Mouse (Mus musculus): ENCODE measurements at regions not wholly inside any gene's neighbourhood (a gene's known extent, or its start where the extent isn't known, plus 50 kb on each side); places are given as distances from the start of the nearest gene placed in this dataset.
"Not testable (repeated sequence)": the region's sequence is repeated elsewhere in the genome, so short reads cannot be mapped to it uniquely, and the experiment has no call there.

- ATAC-seq = no peak
- 89% methylated on average over 6 of the region's 6 CpGs for WGBS
- no peak for TF ChIP-seq CTCF (IDR thresholded peaks at IDR 0.05; ENCODE audit: low read depth)
These were observed 71.1 kb upstream of the Ezr start for GRCm38 (mm10) chr17:6853641-6854040.

GRCm38 (mm10) chr17:6852177-6852947, 69.8 kb upstream of the Ezr start:
- Histone ChIP-seq H3K4me1 (ENCODE audit: insufficient read depth) (no peaks in the 10 kb centered on the region), H3K4me3 (ENCODE audit: low read depth, low read length) (no peak overlapping the region), H3K4me2 (ENCODE audit: low read depth) (no peak overlapping the region), H3K9me3 (ENCODE audit: low read length) (0 out of 2 replicates have a peak, but pooled peaks cover 5% of the 10 kb centered on the region), H3K27me3 (ENCODE audit: insufficient read depth, low read length) (no peaks in the 10 kb centered on the region), H3K27ac (ENCODE audit: low read depth, low read length) (no peak overlapping the region), H3K9ac (no peak overlapping the region), H3K36me3 (ENCODE audit: insufficient read depth) (no peaks in the 10 kb centered on the region)
- 55% methylated on average over 11 of the region's 11 CpGs for WGBS
- DNase-seq (no peak), ATAC-seq (no peak)
- TF ChIP-seq CTCF (IDR thresholded peaks at IDR 0.05; ENCODE audit: low read depth) = 0 out of 2 replicates have a peak, but pooled peaks have one; percentile 7

More at GRCm38 (mm10) chr17:6853641-6854040, 71.1 kb upstream of the Ezr start:
- 0 out of 2 replicates have a peak, but pooled peaks cover 5% of the 10 kb centered on the region for H3K9me3 ChIP-seq (ENCODE audit: low read length)
- no peak overlapping the region for H3K4me2 ChIP-seq (ENCODE audit: low read depth)
- no peak overlapping the region for H3K27ac ChIP-seq (ENCODE audit: low read depth, low read length)
- no peak overlapping the region for H3K4me3 ChIP-seq (ENCODE audit: low read depth, low read length)
- H3K4me1 ChIP-seq (ENCODE audit: insufficient read depth) = no peaks in the 10 kb centered on the region
- no peak for DNase-seq
- no peaks in the 10 kb centered on the region for H3K27me3 ChIP-seq (ENCODE audit: insufficient read depth, low read length)
- H3K36me3 ChIP-seq (ENCODE audit: insufficient read depth) = no peaks in the 10 kb centered on the region
- no peak overlapping the region for H3K9ac ChIP-seq

- Histone ChIP-seq H3K4me1 (ENCODE audit: insufficient read depth) (no peaks in the 10 kb centered on the region), H3K4me2 (ENCODE audit: low read depth) (no peak overlapping the region), H3K9ac (no peak overlapping the region), H3K36me3 (ENCODE audit: insufficient read depth) (no peaks in the 10 kb centered on the region), H3K27me3 (ENCODE audit: insufficient read depth, low read length) (no peaks in the 10 kb centered on the region), H3K9me3 (ENCODE audit: low read length) (0 out of 2 replicates have a peak, but pooled peaks cover 5% of the 10 kb centered on the region), H3K27ac (ENCODE audit: low read depth, low read length) (no peak overlapping the region), H3K4me3 (ENCODE audit: low read depth, low read length) (no peak overlapping the region)
- no peak for TF ChIP-seq CTCF (IDR thresholded peaks at IDR 0.05; ENCODE audit: low read depth)
- no peak for ATAC-seq
- DNase-seq = no peak
These were observed 67.9 kb upstream of the Ezr start for GRCm38 (mm10) chr17:6850513-6850912.

GRCm38 (mm10) chr17:6841781-6842465, 59.3 kb upstream of the Ezr start:
- not testable (repeated sequence) for H3K27ac ChIP-seq (ENCODE audit: low read depth, low read length); DNase-seq; H3K4me3 ChIP-seq (ENCODE audit: low read depth, low read length); H3K36me3 ChIP-seq (ENCODE audit: insufficient read depth); H3K4me1 ChIP-seq (ENCODE audit: insufficient read depth); ATAC-seq; H3K4me2 ChIP-seq (ENCODE audit: low read depth); H3K9me3 ChIP-seq (ENCODE audit: low read length); H3K9ac ChIP-seq; H3K27me3 ChIP-seq (ENCODE audit: insufficient read depth, low read length)
- WGBS = 90% methylated on average over 19 of the region's 19 CpGs

GRCm38 (mm10) chr17:6835333-6835916, 52.8 kb upstream of the Ezr start:
- WGBS = 64% methylated on average over 7 of the region's 7 CpGs
- Histone ChIP-seq H3K27ac (ENCODE audit: low read depth, low read length) (no peak overlapping the region), H3K27me3 (ENCODE audit: insufficient read depth, low read length) (no peaks in the 10 kb centered on the region), H3K4me3 (ENCODE audit: low read depth, low read length) (no peak overlapping the region), H3K4me1 (ENCODE audit: insufficient read depth) (no peaks in the 10 kb centered on the region), H3K36me3 (ENCODE audit: insufficient read depth) (no peaks in the 10 kb centered on the region), H3K4me2 (ENCODE audit: low read depth) (no peak overlapping the region), H3K9ac (no peak overlapping the region), H3K9me3 (ENCODE audit: low read length) (no peaks in the 10 kb centered on the region)
- ATAC-seq = no peak
- no peak for DNase-seq
- no peak for TF ChIP-seq CTCF (IDR thresholded peaks at IDR 0.05; ENCODE audit: low read depth)

Measured in forebrain, postnatal 0 days (tissue).